Mouse (Mus musculus) gastrocnemius, adult 2 months (tissue): ENCODE measurements around the gene Tfip11. TPM values are rescaled to one million over a fixed set of nuclear protein-coding genes. Genes with fewer than 3 reads are reported as not detected.

Experiments
- DNase-seq: peaks from one replicate; pipeline ENCODE4 v3.0.0; 2022
- H3K27ac ChIP-seq: fragments of 200-600 bp; 2 replicates; pipeline ENCODE4 v1.8.1; 2022; ENCODE audit warnings: mild to moderate bottlenecking
- H3K4me3 ChIP-seq: fragments of 200-600 bp; 2 replicates; pipeline ENCODE4 v1.8.1; 2022; ENCODE audit warnings: mild to moderate bottlenecking, moderate library complexity
- CTCF ChIP-seq: fragments of 200-600 bp; IDR thresholded peaks from 2 replicates; pipeline ENCODE4 v1.8.1; 2022; ENCODE audit warnings: antibody characterized with exemption, mild to moderate bottlenecking, moderate library complexity
- intact Hi-C: fragments of 180-260 bp; cut with DNase I; formaldehyde crosslinking; loops from one replicate; pipeline ENCODE4 v1.15.1; 2025
- long read RNA-seq, 2 experiments: library from polyadenylated mRNA; stranded (forward); transcript quantifications; one replicate each; pipeline ENCODE4 v2.0.0; 2021
- total RNA-seq, 2 experiments: library from RNA; stranded (reverse); gene quantifications; 2 replicates each; pipeline ENCODE4 v1.2.3; 2021

Gene Tfip11
- 10 to 100 TPM; 10.6 to 15.5 TPM for total RNA-seq
- long read RNA-seq, experiment 1, transcript Tfip11-201 (14 exons, 3,560 nt) = major isoform, 15 of 21 reads
- long read RNA-seq, experiment 1, partial matches to known transcripts = 5 of 21 reads
- long read RNA-seq, experiment 1, other reads (novel, unspliced or antisense) = 1 of 21 reads
- long read RNA-seq, experiment 2, transcript Tfip11-201 (14 exons, 3,560 nt) = major isoform, 15 of 25 reads
- long read RNA-seq, experiment 2, partial matches to known transcripts = 8 of 25 reads
- long read RNA-seq, experiment 2, other reads (novel, unspliced or antisense) = 2 of 25 reads

- intact Hi-C loops = loop anchor here (1.0 to 2.0 kb wide), 2 partner anchors 18 to 51 kb away; partner anchors contain the start of genes Hps4 and Srrd
- peak; percentile 8; the same call in 1 of the 2 replicates for TF ChIP-seq CTCF
- DNase-seq = peak; percentile 96
These were observed at the start of gene Tfip11 for GRCm38 (mm10) chr5:112325546-112326445. TSS of gene Tfip11 (plus strand) at chr5:112326358.

DNA sequence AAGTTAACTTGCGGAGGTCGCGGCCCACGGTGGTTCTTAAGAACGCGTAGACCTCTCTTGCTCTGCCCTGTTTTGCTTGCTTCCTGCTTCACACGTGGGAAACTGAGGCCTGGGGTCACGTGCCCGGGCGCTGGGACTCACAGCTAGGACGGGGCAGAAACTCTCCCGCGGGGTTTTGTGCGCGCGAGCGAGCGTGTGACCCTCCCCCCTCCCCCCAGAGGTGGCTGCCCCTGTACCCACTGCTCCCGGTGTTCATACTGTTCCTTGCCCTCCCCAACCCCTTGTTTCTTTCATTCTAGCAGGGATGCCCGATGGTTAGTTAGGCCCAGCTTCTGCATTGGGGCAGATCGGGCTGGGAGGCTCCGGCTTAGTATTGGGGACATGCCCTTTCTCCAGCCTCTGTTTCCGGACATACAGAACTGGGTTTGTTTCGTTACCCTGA is 49.2 kb upstream of the Tfip11 start:
- peak overlapping the region; percentile 79 for H3K4me3 ChIP-seq
- H3K27ac ChIP-seq = peak overlapping the region; percentile 95
- DNase-seq = no peak
- TF ChIP-seq CTCF = no peak
- intact Hi-C loops = loop anchor here (2.0 to 5.0 kb wide), 2 partner anchors 14 to 35 kb away; no protein-coding TSS in a partner anchor

More at GRCm38 (mm10) chr5:112325546-112326445, at the start of gene Tfip11:
- H3K27ac ChIP-seq = peak within 1 kb of the TSS; percentile 89
- H3K4me3 ChIP-seq = peak within 1 kb of the TSS; percentile 95

DNA sequence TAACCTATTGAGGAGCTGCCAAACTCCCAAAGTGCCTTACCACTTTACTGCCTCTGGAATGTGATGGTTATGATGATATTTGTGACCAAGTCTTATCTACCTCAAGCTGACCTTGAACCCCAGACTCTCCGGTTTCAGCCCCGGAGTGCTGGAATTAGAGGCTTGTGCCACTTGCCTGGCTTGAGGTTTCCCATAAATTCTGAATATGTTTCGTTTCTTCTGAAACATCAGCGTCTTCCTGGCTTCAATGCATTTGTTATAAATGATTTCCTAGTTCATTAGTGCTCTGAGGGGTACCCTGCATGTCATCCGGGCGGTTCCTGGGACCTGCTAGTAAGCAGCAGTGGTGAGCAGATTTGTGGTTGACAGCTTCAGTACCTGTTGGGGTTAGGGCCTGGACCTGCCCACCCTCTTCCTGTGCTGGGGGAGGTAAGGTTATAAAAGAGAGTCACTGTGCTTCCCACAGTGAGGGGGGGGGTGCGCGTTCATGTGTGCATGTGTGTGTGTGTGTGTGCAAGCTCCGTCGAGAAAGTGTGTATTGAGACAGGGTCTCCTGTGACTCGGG is 48.2 kb upstream of the Tfip11 start:
- intact Hi-C loops = loop anchor here (2.0 to 5.0 kb wide), 2 partner anchors 13 to 36 kb away; no protein-coding TSS in a partner anchor
- no peak for TF ChIP-seq CTCF
- Histone ChIP-seq H3K27ac (peak overlapping the region; percentile 86), H3K4me3 (peak overlapping the region; percentile 79)
- no peak for DNase-seq

DNA sequence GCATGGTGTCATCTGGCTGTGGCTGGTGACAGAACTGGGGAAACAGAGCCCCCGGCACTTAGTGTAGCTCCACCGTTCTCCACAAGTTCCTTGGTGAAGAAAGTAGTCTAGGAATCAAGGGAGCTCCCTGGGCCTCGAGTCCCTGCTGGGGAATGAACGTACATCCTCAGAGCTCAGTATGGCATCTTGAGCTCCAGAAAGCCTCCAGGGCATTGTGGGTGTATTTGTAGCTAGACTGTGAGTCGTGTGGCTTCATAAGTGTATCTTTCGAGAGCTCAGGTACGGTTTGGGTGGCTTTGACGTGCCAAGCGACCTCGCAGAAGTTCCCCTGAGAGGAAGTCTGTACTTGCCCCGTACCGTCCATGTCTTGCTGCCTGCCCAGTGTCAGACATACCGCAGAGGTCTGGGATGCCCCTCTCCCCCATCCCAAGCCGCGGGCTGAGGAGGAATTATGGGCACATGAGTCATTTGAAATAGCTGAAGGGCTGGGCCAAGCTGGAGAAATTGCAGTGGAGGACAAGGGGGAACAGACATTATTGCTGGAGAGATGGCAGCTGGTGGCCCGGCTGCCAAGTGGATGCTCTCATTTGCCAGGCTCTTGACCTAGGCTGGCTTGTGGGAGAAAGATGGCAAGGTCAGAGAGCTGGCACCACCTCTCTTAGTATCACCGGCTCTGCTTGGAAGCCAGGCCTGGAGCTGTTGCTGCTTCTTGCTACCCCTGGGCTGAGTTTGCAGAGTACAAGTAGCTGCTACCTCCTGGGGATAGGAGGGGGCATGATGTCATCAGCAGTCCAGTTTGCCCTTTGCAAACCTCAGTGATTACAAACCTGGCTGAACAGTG is 46.8 kb upstream of the Tfip11 start:
- DNase-seq = peak; percentile 84
- intact Hi-C loops = loop anchor here (5.0 kb wide), 1 partner anchor 37 kb away; no protein-coding TSS in a partner anchor
- Histone ChIP-seq H3K4me3 (peak overlapping the region; percentile 51), H3K27ac (peak overlapping the region; percentile 86)
- TF ChIP-seq CTCF = no peak

DNA sequence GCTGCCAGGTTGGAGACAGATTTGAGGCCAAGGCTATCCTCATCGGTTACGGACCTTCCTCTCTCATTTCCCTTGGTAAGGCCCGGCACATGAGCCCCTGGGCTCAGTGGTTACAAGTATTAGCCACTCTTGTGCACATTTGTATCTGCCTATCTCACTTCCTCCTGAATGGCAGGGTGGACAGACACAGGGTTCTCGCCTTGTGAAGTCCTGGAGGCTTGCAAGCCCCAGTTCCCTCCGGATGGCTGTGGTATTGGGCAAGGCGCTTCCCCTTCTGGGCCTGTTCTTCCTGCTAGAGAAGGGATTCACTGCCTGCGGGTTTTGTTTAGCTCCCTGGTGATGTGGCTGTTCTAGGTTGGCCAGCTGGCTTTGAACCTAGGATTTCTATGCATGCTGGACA is 46.0 kb upstream of the Tfip11 start:
- peak overlapping the region; percentile 51 for H3K4me3 ChIP-seq
- TF ChIP-seq CTCF = no peak
- peak overlapping the region; percentile 86 for H3K27ac ChIP-seq
- DNase-seq = peak; percentile 49
- intact Hi-C loops = no loop called here

GRCm38 (mm10) chr5:112280863-112281660 is 45.1 kb upstream of the Tfip11 start:
- Histone ChIP-seq H3K27ac (peak overlapping the region; percentile 86), H3K4me3 (peak overlapping the region; percentile 51; the same call in 1 of the 2 replicates)
- TF ChIP-seq CTCF = no peak
- intact Hi-C loops = no loop called here
- no peak for DNase-seq

GRCm38 (mm10) chr5:112281676-112282075 is 44.5 kb upstream of the Tfip11 start:
- DNase-seq = no peak
- H3K27ac ChIP-seq = peak overlapping the region; percentile 86
- TF ChIP-seq CTCF = no peak

DNA sequence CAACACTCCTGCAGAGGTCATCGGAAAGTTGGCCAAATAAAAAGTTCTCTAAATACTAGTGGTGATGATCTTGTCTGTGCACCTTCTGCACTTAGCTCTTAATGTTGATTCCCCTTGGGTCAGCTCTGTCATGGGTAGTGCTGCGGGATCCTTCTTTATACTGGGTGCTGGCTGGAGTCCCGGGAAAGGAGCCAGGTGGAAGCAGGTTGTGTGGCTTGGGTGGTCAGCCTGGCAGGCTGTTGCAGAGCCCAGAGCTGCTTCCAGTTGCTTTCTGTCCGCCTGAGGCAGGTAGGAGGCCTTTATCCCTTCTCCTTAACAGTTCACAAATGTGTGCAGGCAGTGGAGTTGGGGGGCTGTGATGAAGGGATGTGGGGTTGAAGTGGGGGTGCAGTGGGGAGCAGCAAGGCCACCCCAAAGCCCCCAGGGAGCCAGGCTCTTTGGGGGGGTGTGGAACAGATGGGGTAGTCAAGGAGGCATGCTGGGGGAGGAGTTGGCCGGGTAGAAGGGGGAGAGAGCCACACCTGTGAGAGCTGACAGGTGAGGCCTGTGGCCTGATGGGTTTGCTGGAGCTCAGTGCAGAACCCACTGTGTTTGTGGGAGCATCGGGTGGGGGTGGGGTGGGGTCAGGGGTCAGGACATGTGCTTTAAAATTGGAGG is 43.9 kb upstream of the Tfip11 start:
- Histone ChIP-seq H3K4me3 (no peak overlapping the region), H3K27ac (peak overlapping the region; percentile 86)
- intact Hi-C loops = no loop called here
- TF ChIP-seq CTCF = no peak
- no peak for DNase-seq

More at GRCm38 (mm10) chr5:112281676-112282075, 44.5 kb upstream of the Tfip11 start:
- H3K4me3 ChIP-seq = no peak overlapping the region
- intact Hi-C loops = no loop called here

DNA sequence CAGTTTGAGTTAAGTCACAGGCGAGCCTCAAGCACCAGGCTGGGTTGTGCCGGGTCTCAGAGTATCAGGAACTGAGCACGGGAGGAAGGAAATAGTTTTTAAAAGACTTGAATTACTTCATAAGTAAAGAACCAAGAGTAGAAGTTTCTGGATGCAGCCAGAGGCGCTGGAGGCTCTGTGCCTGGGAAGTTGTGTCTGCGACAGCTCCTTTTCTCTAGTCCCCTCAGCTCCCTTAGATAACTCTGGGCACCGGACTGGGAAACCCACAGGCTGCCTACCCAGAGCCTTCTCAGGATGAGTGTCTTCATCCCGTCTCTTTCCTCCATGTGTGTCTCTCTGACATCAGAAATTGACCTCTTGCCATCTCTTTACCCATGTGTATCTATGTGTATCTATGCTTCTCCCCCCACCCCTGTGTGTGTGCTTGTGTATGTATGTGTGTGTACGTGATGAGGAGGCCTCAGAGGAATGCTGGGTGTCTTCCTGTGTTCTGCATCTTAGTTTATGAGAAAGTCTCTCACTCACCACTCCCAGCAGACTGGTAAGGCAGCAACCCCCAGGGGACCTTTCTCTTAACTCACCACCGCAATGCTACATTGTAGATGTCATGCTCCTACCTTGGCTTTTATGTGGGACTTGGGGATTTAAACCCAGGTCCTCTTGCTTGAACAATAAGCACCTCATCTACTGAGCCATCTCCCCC is 43.2 kb upstream of the Tfip11 start:
- Histone ChIP-seq H3K27ac (peak overlapping the region; percentile 86), H3K4me3 (peak overlapping the region; percentile 21)
- no peak for DNase-seq
- intact Hi-C loops = no loop called here
- no peak for TF ChIP-seq CTCF
